Mouse (Mus musculus) hindlimb bud, embryonic 11.5 days (tissue): ENCODE measurements around the gene Mfap3l.
"Not testable (repeated sequence)": the region's sequence is repeated elsewhere in the genome, so short reads cannot be mapped to it uniquely, and the experiment has no call there.

ENCODE experiments used
- DNase-seq: peaks from one replicate; pipeline ENCODE4 v3.0.0-alpha.2; 2012; ENCODE audit warnings: low read depth, low spot score; ENCODE audit errors: extremely low spot score

The Mfap3l gene

DNA sequence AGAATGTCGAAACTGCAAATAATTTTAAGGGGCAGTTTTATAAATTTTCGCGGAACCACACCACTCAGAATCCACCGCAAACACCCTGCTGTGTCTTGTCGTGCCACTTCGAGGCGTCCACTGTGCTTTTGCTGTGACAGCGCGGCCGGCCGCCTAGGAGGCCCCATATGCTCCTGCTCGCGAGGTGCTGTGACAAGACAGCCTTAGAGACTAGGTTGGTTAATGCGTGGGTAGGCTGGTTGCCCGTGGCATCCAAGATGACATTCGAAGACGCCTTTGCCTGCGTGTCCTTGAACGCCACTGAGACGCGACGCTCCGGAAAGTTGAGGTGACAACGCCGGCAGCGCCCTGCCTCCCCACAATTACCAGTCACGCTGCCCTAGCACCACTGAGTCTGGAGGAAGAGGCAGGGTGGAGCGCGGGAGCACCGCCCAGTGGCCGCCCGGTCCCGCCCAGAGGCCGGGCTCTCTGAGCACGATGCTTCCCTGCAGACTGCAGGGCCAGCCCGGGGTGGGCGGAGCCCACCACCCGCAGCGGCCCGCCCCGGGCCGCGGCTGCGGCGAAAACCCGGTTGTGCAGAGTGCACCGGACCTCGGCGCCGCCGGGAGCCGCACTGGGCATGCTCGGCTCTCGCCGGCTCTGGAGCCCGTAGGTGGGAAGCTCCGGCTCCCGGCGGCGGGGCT, at the start of gene Mfap3l:
Gene Mfap3l (plus strand): TSS at position 578 of the 683 bp plus-strand sequence.
- DNase-seq: peak; percentile 74

GRCm38 (mm10) chr8:60583369-60583768, 49.3 kb upstream of the Mfap3l start:
- DNase-seq: no peak

DNA sequence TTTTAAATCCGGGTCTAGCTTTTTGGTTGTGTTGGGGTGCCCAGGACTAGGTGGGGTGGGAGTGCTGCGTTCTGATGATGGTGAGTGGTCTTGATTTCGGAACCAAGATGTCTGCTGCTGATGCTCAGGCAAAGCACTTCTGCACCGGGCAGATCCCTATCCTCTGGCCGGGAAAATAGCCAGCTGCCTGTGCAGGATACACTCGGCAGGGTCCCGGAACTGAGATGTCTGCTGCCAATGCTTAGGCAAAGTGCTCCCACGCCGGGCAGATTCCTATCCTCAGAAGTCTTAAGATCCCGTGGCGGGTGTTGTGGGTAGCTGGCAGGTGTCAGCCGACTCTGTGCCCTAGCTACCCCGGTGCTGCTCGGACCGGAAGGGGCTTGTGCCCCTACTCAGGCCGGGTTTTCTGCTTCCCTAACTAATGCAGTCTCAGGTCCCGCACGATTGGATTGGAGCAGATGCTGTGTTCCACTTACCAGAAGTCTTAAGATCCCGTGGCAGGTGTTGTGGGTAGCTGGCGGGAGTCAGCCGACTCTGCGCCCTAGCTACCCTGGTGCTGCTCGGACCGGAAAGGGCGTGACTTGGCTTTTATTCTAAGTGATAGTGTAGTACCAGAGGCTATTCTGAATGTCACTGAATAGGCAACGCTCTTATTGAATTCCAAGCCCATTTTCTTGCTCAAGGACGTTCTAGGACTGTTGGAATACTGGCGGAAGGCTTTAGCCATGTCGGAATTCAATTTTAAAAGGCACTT, 41.1 kb upstream of the Mfap3l start:
- not testable (repeated sequence) for DNase-seq

GRCm38 (mm10) chr8:60594761-60595160, 37.9 kb upstream of the Mfap3l start:
- DNase-seq: no peak

GRCm38 (mm10) chr8:60611580-60612111, 21.0 kb upstream of the Mfap3l start:
- no peak for DNase-seq

DNA sequence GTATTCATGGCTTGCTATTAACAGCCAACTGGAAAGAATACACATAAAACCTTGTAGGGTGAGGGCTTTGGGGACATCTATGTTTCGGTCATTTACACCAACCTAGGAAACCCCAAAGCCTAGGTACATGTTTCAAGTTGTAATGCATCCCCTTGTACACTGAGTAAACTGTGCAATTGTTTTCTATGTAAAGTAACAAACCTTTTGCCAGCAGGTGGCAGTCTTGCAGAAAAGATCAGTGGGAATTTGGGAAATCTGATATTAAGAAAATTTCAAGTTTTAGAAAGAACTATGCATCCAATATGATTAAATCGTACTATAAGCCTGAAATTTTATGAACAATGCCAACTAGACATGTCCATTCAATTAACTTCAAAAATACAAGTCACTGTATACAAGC, 15.7 kb upstream of the Mfap3l start:
- DNase-seq: no peak

GRCm38 (mm10) chr8:60621561-60621960, 11.1 kb upstream of the Mfap3l start:
- no peak for DNase-seq

- no peak for DNase-seq
Measured at GRCm38 (mm10) chr8:60622056-60622455, 10.6 kb upstream of the Mfap3l start.

DNA sequence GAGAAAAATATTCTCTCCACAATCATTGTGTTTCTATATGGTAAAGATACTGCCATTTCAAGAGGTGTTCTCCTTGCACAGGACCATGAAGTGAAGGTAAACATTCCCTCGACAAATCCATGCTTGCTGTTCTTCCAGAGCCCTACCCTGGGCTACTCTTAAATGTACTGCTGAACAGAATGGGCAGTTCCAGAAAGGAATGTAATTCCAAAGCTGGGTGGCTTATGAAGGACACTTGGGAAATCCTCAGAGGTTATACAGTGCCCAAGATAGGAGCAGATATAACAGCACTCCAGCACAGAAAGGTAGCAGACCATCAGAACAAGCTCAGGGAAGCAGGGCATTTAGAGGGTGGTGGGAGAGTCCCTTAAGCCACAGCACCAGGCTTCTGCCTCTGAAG, 9.2 kb upstream of the Mfap3l start:
- DNase-seq: no peak

GRCm38 (mm10) chr8:60624722-60625121, 7.9 kb upstream of the Mfap3l start:
- no peak for DNase-seq

GRCm38 (mm10) chr8:60627937-60628336, 4.7 kb upstream of the Mfap3l start:
- DNase-seq: no peak

DNA sequence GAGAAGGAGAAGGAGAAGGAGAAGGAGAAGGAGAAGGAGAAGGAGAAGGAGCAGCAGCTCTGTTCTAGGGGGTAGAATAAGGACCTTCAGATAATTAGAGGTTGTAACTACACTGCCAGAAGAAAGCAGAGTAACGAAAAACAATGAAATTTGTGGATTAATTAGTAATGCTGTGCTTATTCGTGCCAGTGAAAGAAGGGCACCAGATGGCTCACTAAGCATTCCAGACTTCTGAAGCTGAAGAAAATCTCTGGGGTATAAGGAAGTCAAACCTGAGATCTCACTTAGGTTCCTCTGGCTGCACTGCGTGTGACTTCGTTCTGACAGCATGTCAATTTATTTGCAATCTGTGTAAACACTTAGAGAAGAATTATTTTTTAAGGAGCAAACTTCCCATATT, 3.6 kb upstream of the Mfap3l start:
- DNase-seq: no peak

GRCm38 (mm10) chr8:60631504-60631934, 1.1 kb upstream of the Mfap3l start:
- DNase-seq: peak; percentile 24

DNA sequence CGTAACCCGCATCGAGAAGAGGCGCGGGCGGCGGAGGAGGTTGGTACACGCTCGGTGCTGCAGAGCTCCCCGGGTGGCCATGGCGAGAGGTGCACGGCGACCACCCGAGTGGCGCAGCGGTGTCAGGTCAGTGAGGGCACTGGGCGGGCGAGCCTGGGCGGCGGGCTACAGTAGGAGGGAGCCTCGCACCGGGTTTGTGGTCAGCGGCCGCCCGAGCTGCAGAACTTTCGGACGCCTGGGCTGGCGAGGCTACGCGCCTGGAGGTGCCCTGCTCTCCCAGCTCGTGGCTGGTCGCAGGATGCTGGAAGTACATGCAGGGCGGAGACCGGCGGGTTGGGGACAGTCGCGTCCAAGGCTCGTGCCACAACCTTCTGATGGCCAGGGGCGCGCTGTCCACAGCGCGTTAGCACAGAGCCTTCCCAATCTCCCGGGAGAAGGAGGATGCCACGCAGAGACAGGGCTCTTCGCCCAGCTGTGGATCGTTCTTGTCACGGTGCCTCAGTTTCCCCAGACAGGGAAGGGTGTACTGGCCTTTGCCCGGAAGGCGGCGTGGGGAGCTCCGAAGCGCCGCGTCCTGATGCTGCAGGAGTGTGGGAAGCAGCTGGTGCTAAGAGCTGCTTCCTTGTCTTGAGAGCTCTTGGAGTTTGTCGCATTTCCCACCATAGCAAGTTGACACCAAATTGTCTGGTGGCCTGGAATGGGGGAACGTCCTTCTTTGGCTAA, 467 bp downstream of the Mfap3l start:
- DNase-seq: no peak

GRCm38 (mm10) chr8:60634921-60635320, 2.3 kb downstream of the Mfap3l start:
- DNase-seq: no peak

DNA sequence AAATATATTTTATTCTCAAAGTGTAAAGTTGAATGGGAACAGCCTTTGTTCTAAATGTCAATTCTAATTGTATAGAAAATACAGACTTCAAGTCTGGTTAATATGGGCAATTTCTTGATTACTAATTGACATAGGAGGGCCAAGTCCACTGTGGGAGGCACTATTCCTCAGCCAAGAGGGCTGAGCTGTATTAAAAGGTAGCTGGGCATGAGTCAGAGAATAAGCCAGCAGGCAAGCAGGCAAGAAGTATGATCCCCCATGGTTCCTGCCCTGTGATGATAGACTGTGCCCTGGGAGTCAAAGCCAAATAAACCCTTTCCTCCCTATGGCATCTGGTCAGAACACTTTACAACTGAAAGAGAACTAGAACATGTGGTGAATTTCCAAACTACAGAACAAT, 3.2 kb downstream of the Mfap3l start:
- no peak for DNase-seq

GRCm38 (mm10) chr8:60640046-60640445, 7.4 kb downstream of the Mfap3l start:
- DNase-seq: no peak

GRCm38 (mm10) chr8:60643416-60644020, 10.9 kb downstream of the Mfap3l start:
- no peak for DNase-seq

GRCm38 (mm10) chr8:60645164-60645563, 12.5 kb downstream of the Mfap3l start:
- no peak for DNase-seq

GRCm38 (mm10) chr8:60645911-60646310, 13.3 kb downstream of the Mfap3l start:
- no peak for DNase-seq

GRCm38 (mm10) chr8:60647291-60647690, 14.7 kb downstream of the Mfap3l start:
- no peak for DNase-seq
